Mouse (Mus musculus): ENCODE data around the gene Lsamp. TPM values are rescaled to one million over a fixed set of nuclear protein-coding genes. Genes with fewer than 3 reads are reported as not detected.

Gene Lsamp
- polyA plus RNA-seq, 1 experiment from 2014 or later, result 106 TPM

DNA sequence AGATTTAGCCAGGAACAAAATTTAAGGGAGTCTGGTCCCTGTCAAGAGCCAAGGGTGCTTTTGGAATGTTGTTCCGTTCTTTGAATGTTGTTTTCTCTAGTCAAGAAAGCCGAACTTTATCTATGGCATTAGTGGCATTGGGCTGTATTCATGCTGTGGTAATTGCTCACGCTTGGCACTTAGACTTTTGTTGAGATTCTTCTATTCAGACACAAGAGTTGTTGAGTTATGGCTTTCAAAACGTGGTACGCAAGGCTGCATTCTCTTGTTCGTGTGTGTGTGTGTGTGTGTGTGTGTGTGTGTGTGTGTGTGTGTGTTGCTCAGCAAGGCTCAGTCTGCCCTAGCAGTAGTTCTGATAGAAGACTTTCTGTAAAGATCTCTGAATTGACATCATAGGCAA, 1549.5 kb downstream of the Lsamp start:
- H3K4me3 ChIP-seq (ENCODE audit: low read depth, low read length), result peak overlapping the region; percentile 65
- WGBS, result under 1% methylated on average over 6 of the region's 6 CpGs
- H3K9me3 ChIP-seq (replicated peaks; ENCODE audit: control insufficient read depth, low read length, poor library complexity, severe bottlenecking), result no peaks in the 10 kb centered on the region
- H3K4me2 ChIP-seq (ENCODE audit: low read length), result peak overlapping the region; percentile 70
- H3K27ac ChIP-seq (ENCODE audit: low read length), result peak overlapping the region; percentile 83
- peaks cover 8% of the 10 kb centered on the region for H3K4me1 ChIP-seq (ENCODE audit: control insufficient read depth, insufficient read depth, low read length)
- no peak for ATAC-seq
- H3K9ac ChIP-seq (ENCODE audit: low read depth, low read length), result peak overlapping the region; percentile 82
- H3K27me3 ChIP-seq (ENCODE audit: control insufficient read depth, insufficient read depth, low read depth, low read length), result no peaks in the 10 kb centered on the region
- H3K36me3 ChIP-seq (ENCODE audit: control insufficient read depth, insufficient read depth, low read length), result no peaks in the 10 kb centered on the region

DNA sequence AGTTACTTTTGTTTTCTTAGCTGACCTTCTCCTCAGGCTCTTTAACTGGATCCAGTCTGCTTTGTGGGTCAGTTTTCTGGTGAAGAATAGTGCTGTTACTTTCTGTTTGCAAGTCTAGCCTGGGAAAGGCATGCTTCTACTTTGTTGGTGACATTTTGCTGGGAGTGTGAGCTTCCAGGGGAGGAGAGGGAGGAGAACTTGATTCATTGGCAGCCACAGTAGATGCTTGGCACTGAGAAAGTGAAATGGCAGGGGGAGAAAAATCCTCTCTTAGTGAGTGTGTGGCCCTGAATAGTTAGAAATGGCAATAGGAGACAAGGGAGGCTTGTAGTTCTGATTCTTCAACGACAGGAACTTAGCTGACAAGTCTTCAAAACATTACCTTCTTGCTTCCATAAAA, 1551.6 kb downstream of the Lsamp start:
- Histone ChIP-seq H3K36me3 (ENCODE audit: control insufficient read depth, insufficient read depth, low read length) (no peaks in the 10 kb centered on the region), H3K9me3 (replicated peaks; ENCODE audit: control insufficient read depth, low read length, poor library complexity, severe bottlenecking) (no peaks in the 10 kb centered on the region), H3K4me1 (ENCODE audit: control insufficient read depth, insufficient read depth, low read length) (peaks cover 8% of the 10 kb centered on the region), H3K27me3 (ENCODE audit: control insufficient read depth, insufficient read depth, low read depth, low read length) (no peaks in the 10 kb centered on the region), H3K4me3 (ENCODE audit: low read depth, low read length) (peak overlapping the region; percentile 65), H3K4me2 (ENCODE audit: low read length) (peak overlapping the region; percentile 70), H3K9ac (ENCODE audit: low read depth, low read length) (no peak overlapping the region; the same call in 1 of the 2 replicates), H3K27ac (ENCODE audit: low read length) (no peak overlapping the region)
- no peak for ATAC-seq
- 59% methylated on average over 1 of the region's 1 CpGs for WGBS

DNA sequence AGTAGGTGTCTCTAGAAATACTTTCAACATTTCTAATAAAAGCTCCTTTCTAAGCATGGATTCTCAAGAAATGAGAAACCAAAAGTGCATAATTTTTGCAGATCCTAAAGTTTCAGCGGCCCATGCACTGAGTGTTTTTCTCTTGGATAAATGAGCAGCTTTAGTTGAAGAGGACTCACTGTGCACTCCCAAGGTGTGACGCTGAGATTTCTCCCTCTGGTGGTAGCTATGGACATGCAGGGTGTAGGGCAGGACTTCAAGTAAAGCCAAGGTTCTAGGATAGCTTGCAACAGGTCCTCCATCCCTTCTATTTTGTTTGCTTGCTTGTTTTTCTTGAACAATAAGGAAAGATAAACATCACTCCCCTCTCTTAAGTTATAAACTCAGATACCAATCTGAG, 1558.5 kb downstream of the Lsamp start:
- no peak for ATAC-seq
- Histone ChIP-seq H3K9me3 (replicated peaks; ENCODE audit: control insufficient read depth, low read length, poor library complexity, severe bottlenecking) (no peaks in the 10 kb centered on the region), H3K9ac (ENCODE audit: low read depth, low read length) (no peak overlapping the region), H3K4me1 (ENCODE audit: control insufficient read depth, insufficient read depth, low read length) (no peaks in the 10 kb centered on the region), H3K4me3 (ENCODE audit: low read depth, low read length) (no peak overlapping the region), H3K27me3 (ENCODE audit: control insufficient read depth, insufficient read depth, low read depth, low read length) (no peaks in the 10 kb centered on the region), H3K36me3 (ENCODE audit: control insufficient read depth, insufficient read depth, low read length) (no peaks in the 10 kb centered on the region), H3K27ac (ENCODE audit: low read length) (no peak overlapping the region), H3K4me2 (ENCODE audit: low read length) (no peak overlapping the region)
- 41% methylated on average over 2 of the region's 2 CpGs for WGBS

DNA sequence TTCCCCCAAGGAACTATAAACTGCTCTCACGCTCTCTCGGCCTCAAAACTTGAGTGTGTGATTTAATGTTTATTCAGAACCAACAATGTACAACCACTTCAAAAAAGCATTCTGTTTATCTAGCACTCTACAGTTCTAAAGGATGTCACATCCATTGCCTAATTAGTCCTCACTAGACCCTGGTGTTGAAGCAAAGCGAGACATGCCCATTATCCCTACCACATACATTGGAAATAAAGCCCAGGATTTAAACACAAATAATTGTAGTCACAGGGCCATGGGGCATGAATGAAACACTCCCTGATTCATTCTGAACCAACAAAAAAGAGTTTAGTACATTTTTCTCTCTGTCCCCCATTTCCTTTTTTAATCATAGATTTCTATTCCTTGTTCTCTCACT, 1567.0 kb downstream of the Lsamp start:
- Histone ChIP-seq H3K4me1 (ENCODE audit: control insufficient read depth, insufficient read depth, low read length) (peaks cover 14% of the 10 kb centered on the region), H3K4me2 (ENCODE audit: low read length) (no peak overlapping the region), H3K36me3 (ENCODE audit: control insufficient read depth, insufficient read depth, low read length) (no peaks in the 10 kb centered on the region), H3K4me3 (ENCODE audit: low read depth, low read length) (no peak overlapping the region), H3K9ac (ENCODE audit: low read depth, low read length) (no peak overlapping the region), H3K27me3 (ENCODE audit: control insufficient read depth, insufficient read depth, low read depth, low read length) (no peaks in the 10 kb centered on the region), H3K27ac (ENCODE audit: low read length) (peak overlapping the region; percentile 68), H3K9me3 (replicated peaks; ENCODE audit: control insufficient read depth, low read length, poor library complexity, severe bottlenecking) (no peaks in the 10 kb centered on the region)
- 56% methylated on average over 3 of the region's 3 CpGs for WGBS
- ATAC-seq, result no peak

DNA sequence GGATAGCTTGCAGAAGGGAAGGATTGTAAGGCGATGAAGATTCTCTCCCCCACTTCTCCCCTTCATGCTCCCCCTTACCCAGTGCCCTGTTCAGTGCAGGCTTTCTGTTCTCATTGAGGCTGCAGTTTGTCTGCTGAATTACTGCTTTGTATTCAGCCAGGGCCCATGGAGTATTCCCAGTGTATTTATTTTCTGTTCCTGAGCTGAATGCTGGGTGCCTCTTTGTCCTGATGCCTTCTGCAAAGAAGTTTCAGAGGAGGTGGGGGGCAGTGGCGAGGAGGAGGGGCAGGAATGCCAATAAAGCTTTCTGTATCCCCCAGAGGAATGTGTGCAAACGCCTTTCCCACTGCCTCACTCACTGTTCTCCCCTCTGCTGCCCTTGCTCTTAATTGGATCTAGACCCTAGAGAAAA, 1567.7 kb downstream of the Lsamp start:
- no peak overlapping the region for H3K9ac ChIP-seq (ENCODE audit: low read depth, low read length)
- 6% methylated on average over 3 of the region's 3 CpGs for WGBS
- no peaks in the 10 kb centered on the region for H3K27me3 ChIP-seq (ENCODE audit: control insufficient read depth, insufficient read depth, low read depth, low read length)
- H3K4me1 ChIP-seq (ENCODE audit: control insufficient read depth, insufficient read depth, low read length), result peaks cover 14% of the 10 kb centered on the region
- peak; percentile 93 for ATAC-seq
- no peaks in the 10 kb centered on the region for H3K36me3 ChIP-seq (ENCODE audit: control insufficient read depth, insufficient read depth, low read length)
- H3K9me3 ChIP-seq (replicated peaks; ENCODE audit: control insufficient read depth, low read length, poor library complexity, severe bottlenecking), result no peaks in the 10 kb centered on the region
- no peak overlapping the region for H3K4me3 ChIP-seq (ENCODE audit: low read depth, low read length)
- H3K4me2 ChIP-seq (ENCODE audit: low read length), result no peak overlapping the region
- H3K27ac ChIP-seq (ENCODE audit: low read length), result peak overlapping the region; percentile 68

DNA sequence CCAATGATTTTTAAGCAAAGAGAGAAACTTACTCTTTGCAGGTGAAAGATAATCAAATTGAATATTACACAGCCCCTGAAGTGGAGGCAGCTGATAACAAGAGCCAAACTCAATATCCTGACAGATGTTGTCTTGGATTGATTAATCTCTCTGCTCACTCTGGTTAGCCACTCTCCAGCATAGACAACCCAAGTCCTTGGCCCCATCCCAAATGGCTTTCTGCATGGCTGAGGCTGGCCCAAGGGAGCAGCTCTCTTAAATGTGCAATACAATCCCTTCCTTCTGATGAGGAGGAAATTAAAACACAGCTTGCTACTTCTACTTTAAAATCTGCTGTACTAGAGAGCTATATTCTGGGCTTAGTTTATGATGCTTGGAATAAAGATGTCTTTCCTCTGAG, 1572.9 kb downstream of the Lsamp start:
- H3K27ac ChIP-seq (ENCODE audit: low read length), result no peak overlapping the region

DNA sequence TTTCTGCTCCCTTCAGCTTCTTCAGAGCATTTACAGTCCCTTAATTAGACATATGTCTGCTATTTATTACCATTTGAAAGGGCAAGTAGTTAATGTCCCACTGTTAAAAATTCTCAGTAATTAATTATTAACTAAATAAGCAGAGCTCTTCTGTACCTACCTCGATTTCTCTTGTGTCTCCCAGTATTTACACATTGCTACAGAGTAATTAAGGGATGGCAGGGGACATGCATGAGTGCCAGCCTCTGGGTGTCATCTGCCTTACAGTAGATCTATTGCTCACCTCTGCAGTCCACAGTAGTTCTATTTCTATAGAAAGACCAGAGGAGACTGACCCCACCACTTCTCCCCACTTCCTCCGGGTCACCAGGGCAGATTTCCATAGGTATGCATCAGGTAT, 1581.1 kb downstream of the Lsamp start:
- Histone ChIP-seq H3K27ac (ENCODE audit: low read length) (no peak overlapping the region), H3K36me3 (ENCODE audit: control insufficient read depth, insufficient read depth, low read length) (no peaks in the 10 kb centered on the region), H3K4me1 (ENCODE audit: control insufficient read depth, insufficient read depth, low read length) (no peaks in the 10 kb centered on the region), H3K4me3 (ENCODE audit: low read depth, low read length) (no peak overlapping the region), H3K9ac (ENCODE audit: low read depth, low read length) (no peak overlapping the region), H3K9me3 (replicated peaks; ENCODE audit: control insufficient read depth, low read length, poor library complexity, severe bottlenecking) (no peaks in the 10 kb centered on the region), H3K4me2 (ENCODE audit: low read length) (no peak overlapping the region), H3K27me3 (ENCODE audit: control insufficient read depth, insufficient read depth, low read depth, low read length) (no peaks in the 10 kb centered on the region)
- WGBS, result 59% methylated on average over 2 of the region's 2 CpGs
- no peak for ATAC-seq

More for the DNA sequence above, 1572.9 kb downstream of the Lsamp start:
- Histone ChIP-seq H3K9me3 (replicated peaks; ENCODE audit: control insufficient read depth, low read length, poor library complexity, severe bottlenecking) (no peaks in the 10 kb centered on the region), H3K4me3 (ENCODE audit: low read depth, low read length) (no peak overlapping the region), H3K36me3 (ENCODE audit: control insufficient read depth, insufficient read depth, low read length) (no peaks in the 10 kb centered on the region), H3K27me3 (ENCODE audit: control insufficient read depth, insufficient read depth, low read depth, low read length) (no peaks in the 10 kb centered on the region), H3K4me1 (ENCODE audit: control insufficient read depth, insufficient read depth, low read length) (peaks cover 3% of the 10 kb centered on the region), H3K4me2 (ENCODE audit: low read length) (no peak overlapping the region), H3K9ac (ENCODE audit: low read depth, low read length) (no peak overlapping the region)
- ATAC-seq, result no peak

DNA sequence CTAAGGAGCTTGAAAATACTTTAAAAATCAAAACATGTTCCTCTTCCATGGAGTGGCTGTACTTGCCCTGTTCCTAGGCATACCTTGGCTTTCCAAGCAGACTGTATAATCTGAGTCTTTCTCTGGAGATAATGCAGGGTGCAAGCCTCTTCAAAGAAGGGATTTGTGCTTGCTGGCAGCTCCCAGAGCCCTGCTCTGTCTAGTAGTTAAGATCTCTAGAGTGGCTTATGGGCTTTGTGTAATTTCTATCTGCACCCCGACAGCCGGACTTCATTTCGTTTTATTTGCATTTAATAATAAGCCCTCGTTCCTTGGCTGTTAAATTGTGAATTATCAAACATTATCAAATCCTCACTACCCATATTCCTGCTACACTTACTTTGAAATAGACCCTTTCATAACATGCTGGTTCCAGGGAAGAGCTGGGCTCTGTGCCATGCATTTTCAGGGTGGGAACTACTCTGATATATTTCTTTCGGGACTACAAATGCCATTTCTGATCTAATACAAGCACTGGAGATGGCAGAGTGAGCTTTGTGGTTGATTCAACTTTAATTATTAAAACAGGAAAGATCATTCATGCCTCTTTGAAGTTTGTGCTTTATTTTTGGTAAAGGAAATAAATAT, 1604.6 kb downstream of the Lsamp start:
- 36% methylated on average over 5 of the region's 5 CpGs for WGBS
- Histone ChIP-seq H3K4me1 (ENCODE audit: control insufficient read depth, insufficient read depth, low read length) (peaks cover 8% of the 10 kb centered on the region), H3K36me3 (ENCODE audit: control insufficient read depth, insufficient read depth, low read length) (no peaks in the 10 kb centered on the region), H3K27me3 (ENCODE audit: control insufficient read depth, insufficient read depth, low read depth, low read length) (no peaks in the 10 kb centered on the region), H3K9me3 (replicated peaks; ENCODE audit: control insufficient read depth, low read length, poor library complexity, severe bottlenecking) (no peaks in the 10 kb centered on the region), H3K9ac (ENCODE audit: low read depth, low read length) (no peak overlapping the region), H3K27ac (ENCODE audit: low read length) (peak overlapping the region; percentile 70), H3K4me3 (ENCODE audit: low read depth, low read length) (no peak overlapping the region), H3K4me2 (ENCODE audit: low read length) (peak overlapping the region; percentile 18)
- ATAC-seq, result peak; percentile 88; the same call in 1 of the 2 replicates

DNA sequence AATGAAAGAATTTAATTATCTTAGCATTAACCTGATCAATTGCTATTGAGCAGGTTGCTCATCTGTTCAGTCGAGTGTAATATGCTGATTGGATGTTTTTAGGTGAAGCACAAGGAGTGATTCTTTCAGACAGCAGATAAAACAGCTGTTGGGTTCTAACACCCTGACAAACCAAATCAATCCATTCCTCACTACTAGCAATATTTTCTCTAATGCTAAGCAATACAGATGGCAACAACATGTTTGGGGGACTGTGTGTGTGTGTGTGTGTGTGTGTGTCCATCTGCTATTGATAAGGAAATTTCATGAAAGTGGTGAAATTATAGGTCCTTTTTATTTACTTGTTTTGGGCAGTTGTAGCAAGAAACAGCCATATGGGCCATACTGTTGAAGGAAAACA, 1628.1 kb downstream of the Lsamp start:
- Histone ChIP-seq H3K9me3 (replicated peaks; ENCODE audit: control insufficient read depth, low read length, poor library complexity, severe bottlenecking) (no peaks in the 10 kb centered on the region), H3K36me3 (ENCODE audit: control insufficient read depth, insufficient read depth, low read length) (no peaks in the 10 kb centered on the region), H3K4me1 (ENCODE audit: control insufficient read depth, insufficient read depth, low read length) (peaks cover 3% of the 10 kb centered on the region; the same call in 1 of the 2 replicates), H3K27me3 (ENCODE audit: control insufficient read depth, insufficient read depth, low read depth, low read length) (no peaks in the 10 kb centered on the region), H3K4me2 (ENCODE audit: low read length) (no peak overlapping the region), H3K27ac (ENCODE audit: low read length) (no peak overlapping the region), H3K9ac (ENCODE audit: low read depth, low read length) (no peak overlapping the region), H3K4me3 (ENCODE audit: low read depth, low read length) (no peak overlapping the region)
- no peak for ATAC-seq
- WGBS, result 64% methylated on average over 1 of the region's 1 CpGs

Measured in midbrain, embryonic 16.5 days (tissue).